Mouse (Mus musculus) embryo, embryonic 11.5 days (tissue): ENCODE measurements around the gene Gm10324.
"Not testable (repeated sequence)": the region's sequence is repeated elsewhere in the genome, so short reads cannot be mapped to it uniquely, and the experiment has no call there.

Source experiments
- DNase-seq: peaks from one replicate; pipeline ENCODE4 v3.0.0-alpha.2; 2012; ENCODE audit warnings: low read depth, low spot score

Gm10324 gene

DNA sequence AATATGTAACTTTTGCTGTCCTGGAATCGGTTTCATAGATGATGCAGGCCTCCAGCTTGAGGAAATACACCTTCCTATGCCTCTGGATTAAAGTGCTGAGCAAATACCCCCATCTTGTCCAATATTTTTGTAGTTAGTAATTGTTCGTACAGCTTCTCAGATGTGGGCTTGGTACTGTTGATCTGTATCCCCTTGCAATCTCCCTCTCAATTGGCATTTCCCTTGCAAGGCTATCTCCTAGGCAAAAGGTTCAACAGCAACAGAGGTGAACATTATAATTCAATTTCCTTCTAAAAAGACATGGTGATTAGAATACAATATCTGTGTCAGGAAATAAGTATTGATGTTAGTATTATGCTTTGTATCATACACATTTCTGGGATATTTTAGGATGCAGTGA, at the start of gene Gm10324:
Gene Gm10324, plus strand, starts transcription at position 301 of the 400 bp plus-strand sequence.
- not testable (repeated sequence) for DNase-seq
